Mouse (Mus musculus) limb, embryonic 13.5 days (tissue): ENCODE measurements around the gene Ms4a12. TPM values are rescaled to one million over a fixed set of nuclear protein-coding genes. Genes with fewer than 3 reads are reported as not detected.
"Not testable (repeated sequence)": the region's sequence is repeated elsewhere in the genome, so short reads cannot be mapped to it uniquely, and the experiment has no call there.

Source experiments
- ATAC-seq: fragments of 200-750 bp; cut with Nextera tagmentation; 2 replicates; pipeline ENCODE4 v1.8.0; 2017; ENCODE audit warnings: low read depth, moderate number of reproducible peaks, moderate TSS enrichment; ENCODE audit not compliant: low FRiP score
- H3K27ac ChIP-seq: fragments of 300-500 bp; sonication (generic); 2 replicates; pipeline ENCODE4 v1.5.1; 2015; ENCODE audit warnings: inconsistent platforms, mild to moderate bottlenecking, moderate library complexity
- H3K27me3 ChIP-seq: fragments of 300-500 bp; sonication (generic); 2 replicates; pipeline ENCODE4 v1.6.1; 2015; ENCODE audit warnings: mild to moderate bottlenecking, inconsistent platforms
- H3K36me3 ChIP-seq: fragments of 300-500 bp; sonication (generic); 2 replicates; pipeline ENCODE4 v1.6.1; 2015; ENCODE audit warnings: inconsistent platforms, mild to moderate bottlenecking, moderate library complexity
- H3K4me1 ChIP-seq: fragments of 300-500 bp; sonication (generic); 2 replicates; pipeline ENCODE4 v1.6.1; 2015; ENCODE audit warnings: inconsistent platforms
- H3K4me2 ChIP-seq: fragments of 300-500 bp; sonication (generic); replicated peaks from 2 replicates; pipeline ENCODE4 v1.6.1; 2015; ENCODE audit warnings: inconsistent platforms, mild to moderate bottlenecking, moderate library complexity
- H3K4me3 ChIP-seq: fragments of 300-500 bp; sonication (generic); 2 replicates; pipeline ENCODE4 v1.5.1; 2015; ENCODE audit warnings: moderate library complexity, mild to moderate bottlenecking, inconsistent platforms
- H3K9ac ChIP-seq: fragments of 300-500 bp; sonication (generic); 2 replicates; pipeline ENCODE4 v1.6.1; 2015; ENCODE audit warnings: mild to moderate bottlenecking, inconsistent platforms
- H3K9me3 ChIP-seq: fragments of 300-500 bp; sonication (generic); 2 replicates; pipeline ENCODE4 v1.6.1; 2016; ENCODE audit warnings: inconsistent platforms
- WGBS: fragments of 180-500 bp; shearing (Covaris S2); methylation state at CpG from one replicate; pipeline ENCODE4 v1.1.7; 2015; 5-methylcytosine and 5-hydroxymethylcytosine counted together
- polyA plus RNA-seq: library from polyadenylated mRNA; unstranded; fragments of >200 nt; fragmentation: Nextera tagmentation; extraction: Ambion mirVana; gene quantifications from 2 replicates; pipeline ENCODE4 v1.2.1, GENCODE M21; 2015

The Ms4a12 gene
- not detected in 2 replicates for polyA plus RNA-seq

DNA sequence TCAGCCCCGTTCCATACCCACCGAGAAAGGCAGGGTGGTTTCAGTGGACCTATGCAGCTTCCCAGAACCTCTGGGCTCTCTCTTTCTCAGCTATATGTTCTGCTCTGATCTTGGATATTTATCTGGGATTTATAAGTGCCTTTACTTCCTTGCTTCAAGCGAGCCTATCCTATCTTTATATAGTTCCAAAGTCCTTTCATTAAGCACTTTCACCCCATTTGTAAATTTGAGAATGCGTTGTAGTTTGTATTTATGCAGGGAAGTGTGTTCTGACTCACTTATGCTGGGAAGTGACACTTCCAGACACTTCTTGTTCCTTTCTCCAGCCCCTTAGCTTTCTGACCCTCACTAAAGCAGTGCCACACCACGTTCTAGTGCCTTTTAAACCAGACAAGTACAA is at the start of gene Ms4a12:
Gene Ms4a12 (minus strand): TSS at position 101 of the 400 bp plus-strand sequence.
- peaks cover 7% of the 10 kb centered on the region; the same call in 1 of the 2 replicates for H3K4me1 ChIP-seq
- H3K4me3 ChIP-seq, result no peak within 1 kb of the TSS
- WGBS, result 73% methylated on average over 5 of the region's 5 CpGs
- no peak within 1 kb of the TSS for H3K27ac ChIP-seq
- H3K4me2 ChIP-seq, result no peak within 1 kb of the TSS
- no peaks in the 10 kb centered on the region for H3K27me3 ChIP-seq
- ATAC-seq, result no peak
- H3K9ac ChIP-seq, result no peak within 1 kb of the TSS
- no peaks in the 10 kb centered on the region for H3K9me3 ChIP-seq
- H3K36me3 ChIP-seq, result no peaks in the 10 kb centered on the region

DNA sequence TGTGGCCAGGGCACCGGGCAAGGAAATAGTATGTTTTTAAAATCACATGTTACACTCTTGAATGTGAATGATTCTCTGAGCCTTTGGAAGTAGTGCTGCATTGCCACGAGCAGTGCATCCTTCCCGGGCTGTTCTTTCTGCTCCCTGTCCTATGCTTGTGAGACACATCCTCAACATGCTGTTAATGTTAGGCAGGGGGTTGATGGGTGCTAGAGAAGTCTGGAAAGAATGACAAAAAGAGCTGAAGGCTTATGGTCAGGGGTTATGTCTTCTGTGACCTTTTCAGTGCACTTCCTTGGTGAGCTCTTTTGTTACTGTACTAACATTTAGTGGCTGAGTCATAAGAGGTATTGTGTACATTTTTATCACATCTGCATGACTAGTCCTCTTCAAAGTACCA is 48.0 kb upstream of the Ms4a12 start:
- no peak for ATAC-seq
- 82% methylated on average over 3 of the region's 3 CpGs for WGBS

DNA sequence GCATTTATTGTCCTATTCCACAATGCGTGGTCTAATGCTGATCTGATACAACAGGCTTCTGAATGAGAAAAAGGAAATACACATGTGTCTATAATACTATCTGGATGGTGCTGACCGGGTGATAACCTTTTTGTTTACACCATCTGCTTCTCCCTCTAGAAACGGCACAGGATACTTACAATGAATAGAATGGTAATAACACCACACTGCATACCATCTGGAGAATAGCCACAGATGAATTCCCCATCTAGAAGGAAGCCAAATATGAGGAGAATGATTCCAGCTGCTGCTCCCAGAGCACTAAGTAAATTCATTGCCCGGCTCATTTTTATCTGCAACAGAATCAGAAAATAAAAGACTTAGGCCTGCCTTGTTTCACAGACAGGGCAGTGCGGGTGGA is 44.2 kb upstream of the Ms4a12 start:
- no peak overlapping the region for H3K4me2 ChIP-seq
- no peaks in the 10 kb centered on the region for H3K27me3 ChIP-seq
- WGBS, result 62% methylated on average over 5 of the region's 5 CpGs
- no peak overlapping the region for H3K9ac ChIP-seq
- ATAC-seq, result no peak
- H3K4me1 ChIP-seq, result no peaks in the 10 kb centered on the region
- H3K27ac ChIP-seq, result no peak overlapping the region
- no peaks in the 10 kb centered on the region for H3K36me3 ChIP-seq
- H3K4me3 ChIP-seq, result no peak overlapping the region
- H3K9me3 ChIP-seq, result no peaks in the 10 kb centered on the region

More for the DNA sequence above, 48.0 kb upstream of the Ms4a12 start:
- H3K36me3 ChIP-seq, result no peaks in the 10 kb centered on the region
- no peaks in the 10 kb centered on the region for H3K4me1 ChIP-seq
- H3K27ac ChIP-seq, result no peak overlapping the region
- no peak overlapping the region for H3K4me2 ChIP-seq
- no peaks in the 10 kb centered on the region for H3K27me3 ChIP-seq
- H3K4me3 ChIP-seq, result no peak overlapping the region
- no peaks in the 10 kb centered on the region for H3K9me3 ChIP-seq
- H3K9ac ChIP-seq, result no peak overlapping the region

DNA sequence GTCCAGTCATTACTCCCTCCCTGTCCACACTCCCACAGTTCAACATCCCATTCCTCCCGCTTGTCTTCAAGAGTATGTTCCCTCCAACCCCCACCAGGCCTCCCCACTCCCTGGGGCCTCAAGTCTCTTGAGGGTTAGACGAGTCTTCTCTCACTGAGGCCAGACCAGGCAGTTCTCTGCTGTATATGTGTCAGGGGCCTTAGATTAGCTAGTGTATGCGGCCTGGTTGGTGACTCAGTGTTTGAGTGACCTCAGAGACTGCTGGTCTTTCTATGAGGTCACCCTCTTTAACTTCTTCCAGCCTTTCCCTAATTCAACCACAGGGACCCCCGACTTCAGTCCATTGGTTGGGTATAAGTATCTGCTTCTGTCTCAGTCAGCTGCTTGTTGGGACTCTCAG is 34.7 kb upstream of the Ms4a12 start:
- Histone ChIP-seq H3K4me1 (no peaks in the 10 kb centered on the region), H3K4me3 (no peak overlapping the region), H3K9me3 (no peaks in the 10 kb centered on the region), H3K4me2 (no peak overlapping the region), H3K36me3 (no peaks in the 10 kb centered on the region), H3K27ac (no peak overlapping the region), H3K9ac (no peak overlapping the region), H3K27me3 (no peaks in the 10 kb centered on the region)
- no peak for ATAC-seq
- WGBS, result 73% methylated on average over 4 of the region's 4 CpGs

DNA sequence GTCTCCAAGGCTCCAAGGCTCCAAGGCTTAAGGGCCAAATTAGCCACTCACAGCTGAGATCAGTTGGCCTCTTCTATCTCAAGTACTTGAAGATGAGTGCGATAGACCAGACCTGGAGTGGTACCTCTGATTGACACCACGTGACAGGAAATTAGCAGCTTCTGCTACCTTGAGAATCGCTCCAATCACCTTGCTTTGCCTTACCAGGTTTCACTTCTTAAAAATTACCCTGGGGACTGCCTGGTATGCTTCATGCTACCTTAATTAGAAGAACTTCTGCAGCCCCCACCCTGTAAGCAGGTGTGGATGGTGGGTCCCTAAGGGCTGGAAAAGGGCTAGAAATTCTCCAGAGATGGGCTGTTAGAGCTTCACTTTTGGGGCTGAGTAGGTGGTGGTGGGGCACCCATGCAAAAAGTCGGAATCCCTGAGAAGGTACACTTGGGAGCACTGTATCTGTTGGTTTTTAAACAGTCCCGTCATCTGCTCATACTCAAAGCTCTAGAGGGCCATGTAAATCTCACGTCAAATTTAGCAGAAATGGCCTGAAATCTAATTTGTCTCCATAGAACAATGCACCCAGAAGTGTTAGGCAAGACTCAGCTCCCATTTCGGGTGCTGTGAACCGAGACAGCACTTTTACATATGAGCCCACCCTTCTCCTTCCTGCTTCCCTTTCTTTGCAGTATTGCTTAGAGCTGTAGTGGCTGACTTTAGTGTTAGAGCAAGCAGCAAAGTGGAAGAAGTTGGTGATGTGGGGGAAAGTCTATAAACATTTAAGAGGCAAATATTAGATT is 34.0 kb upstream of the Ms4a12 start, which contains the start of gene Ms4a1:
Gene Ms4a1 (minus strand): TSS at position 190 of the 794 bp plus-strand sequence.
- H3K4me1 ChIP-seq, result no peaks in the 10 kb centered on the region
- ATAC-seq, result no peak
- no peak within 1 kb of the TSS for H3K4me3 ChIP-seq
- no peaks in the 10 kb centered on the region for H3K27me3 ChIP-seq
- no peak within 1 kb of the TSS for H3K4me2 ChIP-seq
- H3K9me3 ChIP-seq, result no peaks in the 10 kb centered on the region
- no peak within 1 kb of the TSS for H3K9ac ChIP-seq
- H3K27ac ChIP-seq, result no peak within 1 kb of the TSS
- no peaks in the 10 kb centered on the region for H3K36me3 ChIP-seq
- 86% methylated on average over 8 of the region's 8 CpGs for WGBS

DNA sequence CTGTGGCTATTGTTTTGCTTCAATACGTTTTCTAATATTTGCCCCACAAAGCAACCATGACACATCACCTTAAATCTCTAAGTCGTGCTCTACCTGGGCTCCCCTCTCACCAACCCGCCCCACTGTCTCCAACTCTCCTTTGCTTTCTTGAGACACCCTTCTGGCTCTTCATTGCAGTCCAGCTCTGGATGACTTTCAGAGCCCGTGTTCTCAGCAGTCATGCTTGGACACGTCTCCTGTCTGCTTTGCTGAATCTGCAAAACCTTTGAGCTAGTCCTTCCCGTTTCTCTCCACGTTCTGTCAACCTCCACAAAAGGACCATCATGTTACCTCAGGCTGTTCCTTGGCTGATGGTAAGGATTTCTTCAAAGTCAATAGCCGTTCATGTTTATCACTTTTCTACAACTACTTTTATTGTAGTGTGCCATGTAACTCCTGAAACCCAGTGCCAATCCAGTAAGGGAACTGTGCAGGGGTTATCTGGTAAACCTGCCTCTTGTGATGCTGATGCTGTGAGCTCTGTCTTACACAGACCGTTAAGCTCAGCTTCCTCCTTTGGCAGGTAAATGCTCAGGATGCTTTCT is 32.4 kb upstream of the Ms4a12 start:
- Histone ChIP-seq H3K9me3 (no peaks in the 10 kb centered on the region), H3K4me3 (no peak overlapping the region), H3K27me3 (no peaks in the 10 kb centered on the region), H3K36me3 (no peaks in the 10 kb centered on the region), H3K9ac (no peak overlapping the region), H3K4me2 (no peak overlapping the region), H3K4me1 (no peaks in the 10 kb centered on the region), H3K27ac (no peak overlapping the region)
- 86% methylated on average over 9 of the region's 9 CpGs for WGBS
- ATAC-seq, result no peak

DNA sequence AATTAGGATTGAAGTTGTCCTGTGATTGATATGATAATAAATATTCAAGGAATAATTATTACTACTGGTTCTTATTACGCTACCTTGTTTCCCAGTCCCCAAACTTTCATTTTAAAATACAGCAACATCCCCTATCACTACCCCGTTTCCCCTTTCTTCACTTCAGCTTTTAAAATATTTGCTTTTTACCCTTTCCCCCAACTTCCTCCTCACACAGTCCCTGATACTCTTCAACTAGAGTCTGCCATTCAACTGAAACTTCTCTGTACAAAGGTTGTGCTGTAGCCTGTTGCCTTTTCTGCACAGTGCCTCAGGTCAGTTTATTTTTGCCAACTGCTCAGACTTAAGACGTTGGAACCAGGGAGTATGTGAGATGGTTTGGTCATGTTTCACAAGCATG is 31.3 kb upstream of the Ms4a12 start:
- Histone ChIP-seq H3K9ac (no peak overlapping the region), H3K27me3 (no peaks in the 10 kb centered on the region), H3K9me3 (no peaks in the 10 kb centered on the region), H3K36me3 (no peaks in the 10 kb centered on the region), H3K27ac (no peak overlapping the region), H3K4me3 (no peak overlapping the region), H3K4me1 (no peaks in the 10 kb centered on the region), H3K4me2 (no peak overlapping the region)
- ATAC-seq, result no peak
- 87% methylated on average over 3 of the region's 3 CpGs for WGBS

DNA sequence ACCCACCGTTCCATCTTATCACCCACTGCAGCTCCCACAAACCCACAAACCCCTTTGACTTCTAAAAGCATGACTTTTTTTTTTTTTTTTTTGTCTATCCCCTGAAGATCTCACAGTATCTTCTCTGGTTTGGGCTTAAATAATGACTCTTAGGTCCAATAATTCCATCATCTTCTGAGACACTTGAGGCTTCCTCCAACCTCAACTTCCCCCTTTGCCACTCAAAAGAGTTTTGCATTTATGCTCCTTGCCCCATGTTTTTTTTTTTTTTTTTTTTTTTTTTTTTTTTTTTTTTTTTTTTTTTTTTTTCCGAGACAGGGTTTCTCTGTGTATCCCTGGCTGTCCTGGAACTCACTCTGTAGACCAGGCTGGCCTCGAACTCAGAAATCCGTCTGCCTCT is 30.7 kb upstream of the Ms4a12 start:
- not testable (repeated sequence) for H3K9ac ChIP-seq, ATAC-seq, H3K27ac ChIP-seq, H3K4me1 ChIP-seq, H3K4me3 ChIP-seq, H3K36me3 ChIP-seq, H3K4me2 ChIP-seq, H3K27me3 ChIP-seq, H3K9me3 ChIP-seq
- 75% methylated on average over 4 of the region's 4 CpGs for WGBS

DNA sequence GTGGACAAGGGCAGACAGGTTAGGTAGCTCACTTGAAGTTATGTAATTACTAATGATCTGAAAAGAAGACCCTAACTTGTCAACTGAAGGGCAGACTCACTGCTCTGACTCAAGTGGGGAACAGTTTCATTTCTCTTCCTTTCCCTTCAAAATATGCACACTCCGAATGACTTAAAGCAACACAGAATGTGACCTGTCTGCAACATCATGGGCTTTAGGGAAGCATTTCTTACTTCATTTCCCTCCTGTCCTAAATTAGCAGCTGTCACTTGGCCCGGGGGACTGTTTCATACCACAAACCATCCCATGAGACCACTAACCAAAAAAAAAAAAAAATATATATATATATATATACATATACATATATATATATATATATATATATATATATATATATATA is 29.3 kb upstream of the Ms4a12 start:
- no peaks in the 10 kb centered on the region for H3K36me3 ChIP-seq
- WGBS, result 83% methylated on average over 2 of the region's 2 CpGs
- H3K27ac ChIP-seq, result no peak overlapping the region
- H3K9me3 ChIP-seq, result no peaks in the 10 kb centered on the region
- no peak for ATAC-seq
- no peaks in the 10 kb centered on the region for H3K4me1 ChIP-seq
- H3K4me3 ChIP-seq, result no peak overlapping the region
- no peaks in the 10 kb centered on the region for H3K27me3 ChIP-seq
- H3K4me2 ChIP-seq, result no peak overlapping the region
- no peak overlapping the region for H3K9ac ChIP-seq

DNA sequence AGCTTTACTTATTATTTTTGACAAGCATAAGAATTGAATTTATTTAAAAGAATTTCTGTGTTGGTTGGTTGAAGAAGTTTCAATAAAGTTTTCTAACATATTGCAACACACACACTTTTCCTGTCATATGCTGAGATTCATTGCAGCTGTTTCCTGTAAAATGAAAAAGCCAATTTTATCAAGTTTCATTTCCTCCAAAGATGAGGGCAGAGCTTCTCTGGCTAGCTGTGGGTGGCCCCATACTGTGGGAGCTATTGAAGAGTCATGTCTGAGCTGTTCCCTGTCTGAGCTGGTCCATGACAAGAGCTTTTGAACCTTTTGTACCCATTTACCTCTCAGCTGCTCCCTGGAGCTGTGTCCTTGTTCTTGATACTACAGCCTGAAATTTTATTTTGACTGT is 12.0 kb upstream of the Ms4a12 start:
- Histone ChIP-seq H3K9ac (no peak overlapping the region), H3K4me1 (no peaks in the 10 kb centered on the region), H3K27ac (no peak overlapping the region), H3K36me3 (no peaks in the 10 kb centered on the region), H3K4me2 (no peak overlapping the region), H3K9me3 (no peaks in the 10 kb centered on the region), H3K4me3 (no peak overlapping the region), H3K27me3 (no peaks in the 10 kb centered on the region)
- no peak for ATAC-seq

DNA sequence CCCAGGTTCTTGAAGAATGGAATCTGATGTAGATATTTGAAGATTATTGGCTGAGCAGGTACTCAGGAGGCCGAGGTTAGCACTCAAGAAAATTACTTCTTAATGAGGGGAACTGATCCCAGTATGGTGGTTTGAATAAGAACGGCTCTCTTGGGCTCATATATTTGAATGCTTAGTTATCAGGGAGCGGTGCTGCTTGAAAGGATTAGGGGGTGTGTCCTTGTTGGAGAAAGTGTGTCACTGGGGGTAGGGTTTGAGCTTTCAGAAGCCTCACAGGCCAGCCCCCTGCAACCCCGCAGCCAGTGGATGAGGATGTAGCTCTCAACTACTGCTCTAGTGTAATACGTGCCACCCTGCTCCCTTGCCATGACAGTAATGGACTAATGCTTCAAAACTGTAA is 10.3 kb upstream of the Ms4a12 start:
- no peak for ATAC-seq
- H3K36me3 ChIP-seq, result no peaks in the 10 kb centered on the region
- WGBS, result 55% methylated on average over 5 of the region's 5 CpGs
- no peak overlapping the region for H3K27ac ChIP-seq
- H3K4me1 ChIP-seq, result no peaks in the 10 kb centered on the region
- H3K27me3 ChIP-seq, result no peaks in the 10 kb centered on the region
- no peak overlapping the region for H3K4me2 ChIP-seq
- no peak overlapping the region for H3K9ac ChIP-seq
- H3K9me3 ChIP-seq, result no peaks in the 10 kb centered on the region
- no peak overlapping the region for H3K4me3 ChIP-seq

DNA sequence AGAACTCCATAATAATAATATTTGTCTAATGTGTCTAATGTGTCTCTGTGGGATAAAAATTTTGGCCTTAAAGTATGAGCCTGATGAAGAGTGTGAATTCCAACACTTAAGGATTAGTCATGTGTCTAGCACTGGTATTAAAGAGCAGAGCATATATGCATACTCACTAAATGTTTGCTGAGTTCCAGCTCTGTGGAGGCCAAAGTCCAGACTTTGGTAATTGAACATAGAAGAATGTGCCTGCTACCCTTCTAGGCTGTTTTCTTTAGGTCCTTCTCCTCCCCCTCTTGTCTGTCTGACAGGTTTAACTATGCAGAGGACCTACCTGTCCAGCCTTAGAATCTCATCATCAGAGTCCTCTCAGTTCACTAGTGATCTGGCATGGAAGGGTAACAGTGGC is 3.6 kb upstream of the Ms4a12 start:
- peaks cover 7% of the 10 kb centered on the region; the same call in 1 of the 2 replicates for H3K4me1 ChIP-seq
- no peaks in the 10 kb centered on the region for H3K36me3 ChIP-seq
- no peaks in the 10 kb centered on the region for H3K27me3 ChIP-seq
- H3K4me2 ChIP-seq, result no peak overlapping the region
- no peak for ATAC-seq
- no peaks in the 10 kb centered on the region for H3K9me3 ChIP-seq
- no peak overlapping the region for H3K27ac ChIP-seq
- no peak overlapping the region for H3K4me3 ChIP-seq
- no peak overlapping the region for H3K9ac ChIP-seq
